15 mouse cellular contexts compared by ENCODE assay signal in the genomic region with DNA sequence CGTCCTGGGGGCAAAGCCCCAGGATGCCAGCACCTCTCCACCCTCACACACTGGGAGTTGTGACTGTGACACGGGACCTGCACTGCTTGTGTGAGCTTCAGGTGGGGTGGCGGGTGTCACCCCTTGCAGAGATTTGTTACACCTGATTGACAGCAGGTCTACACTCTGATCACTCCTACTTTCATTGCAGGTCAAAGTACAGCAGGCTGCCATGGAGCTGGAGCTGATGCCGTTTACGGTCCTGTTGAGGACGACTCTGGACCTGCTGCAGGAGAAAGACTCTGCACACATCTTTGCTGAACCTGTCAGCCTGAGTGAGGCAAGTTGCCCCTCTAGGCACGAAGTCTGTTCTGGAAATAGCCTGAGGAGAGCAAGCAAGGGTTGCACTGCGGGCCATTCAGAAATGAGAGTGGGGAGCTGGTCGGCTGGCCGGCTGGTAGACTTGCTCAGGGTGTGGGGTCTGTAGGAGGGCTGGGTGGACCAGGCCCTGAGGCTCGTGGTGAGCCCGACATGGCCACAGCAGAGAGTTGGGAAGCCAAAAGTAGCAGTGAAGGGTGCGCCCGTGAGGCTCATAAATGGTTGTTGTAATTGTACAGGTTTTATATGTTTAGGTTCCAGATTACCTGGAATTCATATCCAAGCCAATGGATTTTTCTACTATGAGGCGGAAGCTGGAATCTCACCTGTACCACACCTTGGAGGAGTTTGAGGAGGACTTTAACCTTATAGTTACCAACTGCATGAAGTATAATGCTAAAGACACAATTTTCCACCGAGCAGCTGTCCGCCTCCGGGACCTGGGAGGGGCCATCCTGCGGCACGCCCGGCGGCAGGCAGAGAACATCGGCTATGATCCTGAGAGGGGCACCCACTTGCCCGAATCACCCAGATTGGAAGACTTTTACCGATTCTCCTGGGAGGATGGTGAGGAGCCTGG. TPM values are rescaled to one million over a fixed set of nuclear protein-coding genes. Genes with fewer than 3 reads are reported as not detected.
"Had no signal": no experiment of that assay in that cellular context is flagged by ENCODE, and none has a peak within 500 bp of the region (broad histone marks: within the 10 kb centered on the region; RNA-seq: fewer than 3 reads in every experiment).

No protein-coding gene starts in this region.

- H3K27me3 ChIP-seq: limb, embryonic 13.5 days; liver, embryonic 13.5 days; midbrain, embryonic 13.5 days; neural tube, embryonic 15.5 days had no signal

- H3K9me3 ChIP-seq: limb, embryonic 13.5 days; liver, embryonic 13.5 days; midbrain, embryonic 13.5 days; neural tube, embryonic 15.5 days had no signal

- H3K4me1 ChIP-seq: limb, embryonic 13.5 days; midbrain, embryonic 13.5 days; neural tube, embryonic 15.5 days had no signal

- H3K4me2 ChIP-seq: limb, embryonic 13.5 days; liver, embryonic 13.5 days; midbrain, embryonic 13.5 days; neural tube, embryonic 15.5 days had no signal

- H3K9ac ChIP-seq: limb, embryonic 13.5 days; liver, embryonic 13.5 days; midbrain, embryonic 13.5 days; neural tube, embryonic 15.5 days had no signal

- H3K27ac ChIP-seq: kidney, postnatal 0 days; limb, embryonic 13.5 days; liver, embryonic 13.5 days; midbrain, embryonic 13.5 days; neural tube, embryonic 15.5 days had no signal

- H3K4me3 ChIP-seq: limb, embryonic 13.5 days; liver, embryonic 13.5 days; midbrain, embryonic 13.5 days; myocyte; neural tube, embryonic 15.5 days had no signal

- ATAC-seq: midbrain, embryonic 13.5 days had no signal

- DNase-seq: kidney, adult 18-20 months; left cerebral cortex, postnatal 4 days; liver, embryonic 13.5 days; lung, adult 18-20 months; lung, postnatal 36 days; spleen, adult 18-20 months; thymus, adult 18-20 months; thymus, postnatal 14 days had no signal

RNA-seq across cellular contexts. Expression of gene Pnpla1, which starts 41.1 kb away (rescaled TPM):
- polyA plus RNA-seq: kidney, postnatal 0 days; liver, embryonic 13.5 days; lung, embryonic 16.5 days; midbrain, embryonic 13.5 days; myocyte; neural tube, embryonic 11.5 days had no signal
